Mouse (Mus musculus): ENCODE measurements at regions not wholly inside any gene's neighbourhood (a gene's known extent, or its start where the extent isn't known, plus 50 kb on each side); places are given as distances from the start of the nearest gene placed in this dataset.

DNA sequence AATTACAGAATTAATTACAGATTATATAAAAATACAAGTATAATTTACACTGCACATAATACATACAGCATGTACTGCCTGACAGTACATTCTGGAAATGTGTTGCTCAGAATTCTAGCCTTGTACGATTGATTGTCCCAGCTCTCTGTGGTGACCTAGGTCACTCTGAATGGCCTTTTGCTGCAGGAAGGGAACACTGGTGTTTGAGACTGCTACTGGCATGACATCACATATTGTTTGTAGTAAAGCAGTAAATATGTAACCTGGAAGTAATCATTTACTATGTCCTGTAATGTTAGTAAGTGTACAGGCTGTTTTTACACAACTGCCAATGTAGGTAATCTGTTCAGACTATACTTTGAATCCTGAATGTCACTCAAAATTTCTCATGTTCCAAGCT lies 123.5 kb upstream of the Tbl1x start:
- no peak for TF ChIP-seq CTCF (IDR thresholded peaks at IDR 0.05; ENCODE audit: insufficient read depth, low read depth, low read length)
- TF ChIP-seq POLR2A (IDR thresholded peaks at IDR 0.05; ENCODE audit: insufficient read depth, low read depth, low read length) = no peak
